Mouse (Mus musculus) left cerebral cortex, postnatal 14 days (tissue): ENCODE results near the gene Tepsin. TPM values are rescaled to one million over a fixed set of nuclear protein-coding genes. Genes with fewer than 3 reads are reported as not detected.

Experiments used
- DNase-seq, 2 experiments: peaks; one replicate each; pipeline ENCODE4 v3.0.0; 2021 to 2022; ENCODE audit warnings: low spot score in 2 of 2, mixed read lengths in 1 of 2
- intact Hi-C: fragments of 180-260 bp; cut with DNase I; formaldehyde crosslinking; loops from one replicate; pipeline ENCODE4 v1.15.1; 2025
- long read RNA-seq, 2 experiments: library from polyadenylated mRNA; stranded (forward); transcript quantifications; one replicate each; pipeline ENCODE4 v2.0.0; 2021
- total RNA-seq, 2 experiments: library from RNA; stranded (reverse); gene quantifications; 2 replicates each; pipeline ENCODE4 v1.2.3; 2021

The Tepsin gene
- total RNA-seq, result 10 to 100 TPM; 18.4 to 18.7 TPM
- long read RNA-seq, experiment 1, transcript Tepsin-202 (13 exons, 2,770 nt), result major isoform, 22 of 37 reads
- long read RNA-seq, experiment 1, partial matches to known transcripts, result 3 of 37 reads
- long read RNA-seq, experiment 1, other reads (novel, unspliced or antisense), result 12 of 37 reads
- long read RNA-seq, experiment 2, transcript Tepsin-202 (13 exons, 2,770 nt), result major isoform, 15 of 24 reads
- long read RNA-seq, experiment 2, partial matches to known transcripts, result 5 of 24 reads
- long read RNA-seq, experiment 2, other reads (novel, unspliced or antisense), result 4 of 24 reads

GRCm38 (mm10) chr11:120098588-120099511 lies at the start of gene Tepsin, which contains the start of gene Ndufaf8:
Gene Tepsin, minus strand, starts transcription at chr11:120098731.
Gene Ndufaf8, plus strand, starts transcription at chr11:120098928.
- intact Hi-C loops, result loop anchor here (10.0 kb wide), 1 partner anchor 164 kb away; no protein-coding TSS in a partner anchor
- DNase-seq, result peak; percentile 99

DNA sequence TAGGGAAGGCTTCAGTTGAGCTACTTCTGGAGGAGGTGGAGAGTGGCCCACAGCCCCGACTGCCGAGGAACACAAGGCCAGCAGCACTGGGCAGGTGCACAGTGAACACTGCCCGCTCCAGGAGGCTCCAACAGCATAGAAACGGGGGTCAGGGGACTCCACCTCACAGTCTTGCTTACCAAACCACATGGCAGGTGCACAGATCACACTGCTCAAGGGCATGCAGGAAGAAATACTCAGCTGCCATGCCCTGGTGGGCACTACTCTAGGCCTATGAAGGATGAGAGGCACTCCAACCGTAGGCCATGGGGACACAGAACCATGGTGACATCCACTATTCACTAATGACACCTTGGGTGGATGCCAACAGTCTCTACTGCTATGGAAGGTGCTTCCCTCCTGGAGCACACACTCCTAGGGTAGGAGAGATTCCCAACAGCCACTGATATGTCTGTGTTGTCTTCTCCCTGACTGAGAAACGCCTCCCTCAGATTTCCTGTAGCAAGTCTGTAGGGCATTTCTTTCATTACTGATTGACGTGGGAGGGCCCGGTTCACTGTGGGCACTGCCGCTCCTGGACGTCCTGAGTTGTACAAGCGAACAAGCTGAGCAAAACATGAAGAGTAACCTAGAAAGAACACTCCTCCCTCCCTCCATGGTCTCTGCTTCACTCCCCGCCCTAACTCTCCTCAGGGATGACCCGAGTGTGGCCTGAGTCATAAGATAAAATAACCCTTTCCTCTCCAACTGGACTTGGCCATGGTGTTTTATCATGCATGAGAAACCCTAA lies 45.4 kb upstream of the Tepsin start:
- DNase-seq, result no peak
- intact Hi-C loops, result no loop called here

DNA sequence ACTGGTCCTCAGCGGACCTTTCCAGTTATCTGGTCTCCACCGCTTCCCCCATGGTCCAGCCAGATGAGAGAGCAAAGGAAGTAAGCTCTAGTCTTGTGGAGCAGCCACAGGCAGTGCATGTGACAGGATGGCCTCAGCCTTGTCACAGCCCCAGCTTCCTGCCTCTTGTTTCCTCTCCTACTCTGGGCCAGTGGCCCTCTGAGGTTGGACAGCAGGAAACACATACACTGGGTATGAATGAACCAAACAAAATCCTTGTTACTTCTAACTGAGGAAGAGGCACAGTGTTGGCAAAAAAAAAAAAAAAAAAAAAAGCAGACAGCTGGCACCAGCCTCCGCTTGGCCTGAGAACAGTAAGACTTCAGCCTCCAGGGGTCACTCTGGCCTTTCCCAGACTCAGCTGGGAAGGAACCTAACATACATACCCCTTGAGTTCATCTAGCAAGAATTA lies 44.1 kb upstream of the Tepsin start:
- intact Hi-C loops, result no loop called here
- DNase-seq, result peak; percentile 39 to 67

GRCm38 (mm10) chr11:120140255-120140654 lies 41.7 kb upstream of the Tepsin start:
- intact Hi-C loops, result no loop called here
- no peak for DNase-seq

GRCm38 (mm10) chr11:120139309-120139731 lies 40.8 kb upstream of the Tepsin start:
- DNase-seq, result peak; percentile 29 to 33
- intact Hi-C loops, result no loop called here

DNA sequence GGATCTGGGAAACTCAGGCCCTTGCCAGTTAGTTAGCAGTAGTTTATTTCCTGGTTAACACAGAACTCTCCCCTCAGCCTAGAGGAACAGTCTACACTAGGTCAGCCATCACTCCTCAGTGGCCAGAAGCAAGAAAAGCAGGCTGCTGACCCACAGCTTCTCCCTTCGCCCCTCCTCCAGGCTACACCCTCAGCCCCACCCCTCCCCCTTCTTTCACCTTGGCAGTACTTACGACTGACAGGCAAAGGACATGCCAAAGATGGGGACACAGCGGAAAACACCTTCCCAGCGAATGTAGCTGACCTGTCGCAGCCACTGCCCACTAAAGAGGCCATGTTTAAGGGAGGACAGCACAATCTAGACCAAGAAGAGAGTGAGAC lies 39.1 kb upstream of the Tepsin start:
- no peak for DNase-seq
- intact Hi-C loops, result no loop called here

- intact Hi-C loops, result no loop called here
- peak; percentile 71 to 82 for DNase-seq
Observed at GRCm38 (mm10) chr11:120136796-120137624, 38.5 kb upstream of the Tepsin start.

GRCm38 (mm10) chr11:120136195-120136594 lies 37.7 kb upstream of the Tepsin start:
- no peak for DNase-seq
- intact Hi-C loops, result no loop called here

DNA sequence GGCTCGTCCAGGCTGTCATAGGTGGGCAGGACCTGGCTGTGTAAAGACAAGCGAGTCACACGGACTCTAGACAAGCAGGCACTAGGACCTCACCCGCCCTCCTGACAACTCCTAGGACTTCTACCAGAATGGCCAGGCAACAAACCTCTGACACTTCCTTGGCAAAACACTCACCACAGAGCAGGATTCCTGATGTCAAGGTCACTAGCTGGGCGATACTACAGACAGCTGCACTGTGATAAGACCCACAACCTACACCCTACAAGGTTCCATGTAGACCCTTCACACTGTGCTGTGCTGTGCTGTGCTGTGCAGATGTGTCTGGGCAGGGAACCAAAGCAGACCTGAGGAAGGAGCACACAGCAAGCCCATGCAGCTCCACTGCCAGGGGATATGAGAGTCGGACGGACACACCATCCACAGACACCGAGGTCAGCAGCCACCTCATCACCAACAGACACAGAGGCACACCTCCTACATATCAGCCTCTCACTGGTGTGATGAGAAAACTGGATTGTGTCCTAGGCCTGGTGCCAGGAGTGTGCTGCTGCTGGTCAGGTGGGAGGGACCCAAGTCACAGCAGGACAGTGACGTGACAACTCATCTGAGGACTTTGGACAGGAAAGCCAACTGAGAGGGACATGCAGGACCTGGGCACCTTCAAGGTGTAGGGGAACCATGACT lies 36.5 kb upstream of the Tepsin start:
- intact Hi-C loops, result no loop called here
- no peak for DNase-seq

DNA sequence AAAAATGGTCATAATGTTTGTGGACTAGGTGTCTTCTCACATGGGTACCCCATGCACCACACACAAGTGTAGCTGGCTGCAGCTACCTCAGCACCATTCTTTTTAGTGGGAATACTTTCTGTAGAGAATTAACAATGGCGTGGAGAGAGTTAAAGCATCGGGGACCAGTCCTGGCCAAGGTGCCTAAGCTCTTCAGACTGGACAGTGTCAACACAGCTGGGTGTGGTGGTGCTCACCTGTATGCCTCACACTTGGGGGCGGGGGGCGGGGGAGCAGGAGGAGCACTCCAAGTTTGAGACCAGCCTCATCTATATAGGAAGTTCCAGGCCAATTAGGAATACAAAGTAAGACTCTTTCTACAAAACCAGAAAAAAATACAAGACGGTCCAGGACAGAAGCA lies 35.6 kb upstream of the Tepsin start:
- no peak for DNase-seq
- intact Hi-C loops, result no loop called here

GRCm38 (mm10) chr11:120129281-120129680 lies 30.8 kb upstream of the Tepsin start:
- DNase-seq, result no peak
- intact Hi-C loops, result no loop called here

- intact Hi-C loops, result no loop called here
Observed at GRCm38 (mm10) chr11:120126845-120127244, 28.3 kb upstream of the Tepsin start.

DNA sequence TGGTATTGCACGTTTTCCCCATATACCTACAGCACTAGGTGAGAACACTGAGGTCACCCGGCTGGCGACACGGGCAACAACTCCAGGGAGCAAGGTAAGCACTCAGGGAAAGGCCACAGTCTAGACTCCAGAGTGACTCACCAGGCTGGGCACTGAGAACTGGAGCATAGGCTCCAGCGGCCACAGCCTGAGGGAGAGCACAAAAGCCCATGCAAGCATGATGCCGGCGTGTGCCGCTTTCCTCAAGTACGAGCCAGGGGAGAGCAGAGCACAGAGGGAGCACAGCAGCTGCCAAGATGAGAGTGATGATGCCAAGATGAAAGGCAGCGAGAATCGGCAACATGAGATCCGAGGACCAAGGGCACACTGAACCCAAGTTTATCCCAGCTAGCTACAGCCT lies 23.6 kb upstream of the Tepsin start:
- intact Hi-C loops, result no loop called here
- DNase-seq, result no peak

More at GRCm38 (mm10) chr11:120126845-120127244, 28.3 kb upstream of the Tepsin start:
- DNase-seq, result no peak

DNA sequence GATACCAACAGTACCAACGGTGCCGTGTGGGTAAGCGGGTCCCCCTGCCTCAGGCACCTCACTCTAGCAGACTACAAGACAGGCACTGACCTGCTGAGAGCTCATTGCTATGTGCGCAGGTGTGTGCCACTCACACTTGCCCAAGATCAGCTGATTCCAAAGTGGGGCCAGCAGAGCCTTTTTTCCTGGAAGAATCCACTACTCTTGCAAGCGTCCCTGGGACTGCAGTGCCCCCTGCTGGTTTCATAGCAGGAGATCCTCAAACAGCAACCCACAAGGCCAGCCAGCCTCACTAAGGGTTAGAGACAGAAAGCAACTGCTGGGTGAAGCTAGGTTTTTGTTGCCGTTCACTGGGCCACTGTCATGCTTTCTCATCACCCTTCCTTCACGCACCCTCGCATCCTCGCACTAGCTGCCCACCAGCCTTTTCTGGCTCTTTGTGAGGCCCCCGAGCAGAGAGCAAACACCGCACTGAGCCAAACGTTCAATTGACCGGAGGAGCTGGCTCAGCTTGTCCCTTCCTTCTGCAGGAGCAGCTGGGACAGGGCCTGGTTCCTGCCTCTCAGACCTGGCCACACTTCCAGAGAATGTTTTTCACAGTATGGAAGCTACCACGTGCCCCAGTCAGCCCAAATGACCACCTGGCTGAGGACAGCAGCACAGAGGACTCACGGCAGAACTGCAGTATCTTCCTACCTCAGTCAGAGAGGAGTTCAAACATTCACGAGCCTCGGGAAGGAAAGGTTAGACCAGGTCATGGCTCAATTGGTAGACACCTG lies 22.3 kb upstream of the Tepsin start:
- intact Hi-C loops, result no loop called here

GRCm38 (mm10) chr11:120119936-120120541 lies 21.5 kb upstream of the Tepsin start:
- DNase-seq, result no peak
- intact Hi-C loops, result no loop called here

More for the DNA sequence above, 22.3 kb upstream of the Tepsin start:
- DNase-seq, result peak; percentile 81 to 86

DNA sequence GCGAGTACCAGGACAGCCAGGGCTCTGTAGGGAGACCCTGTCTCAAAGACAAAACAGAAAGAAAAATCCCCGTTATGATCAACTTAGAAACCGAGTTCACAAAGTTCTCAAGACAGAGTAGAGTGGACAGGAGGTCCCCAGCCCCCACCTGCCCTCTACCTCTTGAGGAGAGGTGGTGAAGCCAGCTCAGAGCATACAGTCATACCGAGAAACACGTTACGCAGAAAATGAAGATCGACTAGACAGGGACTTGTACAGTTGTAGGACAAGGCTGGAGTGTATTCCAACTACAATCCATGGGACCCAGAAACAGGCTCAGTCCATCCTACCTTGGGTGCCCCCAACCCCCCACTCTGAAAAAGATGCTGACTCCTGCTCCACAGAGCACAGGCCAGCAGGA lies 20.6 kb upstream of the Tepsin start:
- intact Hi-C loops, result no loop called here
- no peak for DNase-seq

DNA sequence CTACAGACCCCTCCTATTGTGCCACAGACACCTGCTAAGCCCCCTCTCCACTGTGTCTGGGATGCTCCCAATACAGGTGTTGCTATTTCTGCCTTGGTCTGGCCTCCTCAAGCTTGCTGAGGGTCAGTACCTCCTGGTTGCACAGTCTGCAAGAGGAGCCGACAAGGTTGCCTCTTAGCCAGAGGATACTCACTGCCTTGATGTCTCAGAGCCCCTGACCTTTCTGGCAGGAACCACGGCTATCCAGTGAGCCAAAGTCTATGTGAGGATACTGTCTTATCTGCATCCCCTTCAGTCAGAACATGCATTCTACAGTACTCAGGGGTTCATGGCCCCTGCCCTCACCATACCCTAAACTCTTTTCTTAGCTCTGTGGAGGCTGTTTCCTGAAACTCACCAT lies 19.1 kb upstream of the Tepsin start:
- DNase-seq, result no peak
- intact Hi-C loops, result no loop called here
